9 mouse cellular contexts compared by ENCODE assay signal in the genomic region with DNA sequence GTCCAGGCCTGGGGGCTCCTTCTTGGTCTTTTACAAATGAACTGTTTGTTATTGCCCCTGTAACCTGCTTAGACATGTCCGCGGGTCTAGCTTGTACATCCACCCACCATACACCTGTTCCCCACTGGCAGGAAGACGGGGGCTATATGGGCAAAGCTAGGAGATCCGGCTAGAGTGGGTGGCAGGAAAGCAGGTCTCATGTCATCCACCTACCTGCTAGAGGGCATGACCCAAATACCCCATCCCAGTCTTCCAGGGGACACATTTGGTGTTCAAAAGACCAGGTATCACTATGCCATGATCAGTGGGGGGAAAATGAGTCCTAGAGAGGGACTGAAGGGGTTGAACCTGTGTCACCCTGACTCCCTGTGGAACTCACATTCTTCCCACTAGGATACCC. TPM values are rescaled to one million over a fixed set of nuclear protein-coding genes. Genes with fewer than 3 reads are reported as not detected.
DNase-seq lines count a peak whose midpoint lies in the region; ATAC-seq and TF ChIP-seq lines count a peak whose summit lies in the region.
"Had no signal": no experiment of that assay in that cellular context is flagged by ENCODE, and none has a peak within 500 bp of the region (broad histone marks: within the 10 kb centered on the region; RNA-seq: fewer than 3 reads in every experiment).

No protein-coding gene starts in this region.

- no peak for DNase-seq in intestine, embryonic 14.5 days (ENCODE audit: low spot score)
- no peak for DNase-seq in MEL (ENCODE audit: low read depth, low spot score)
- DNase-seq in frontal cortex, postnatal 25 days (ENCODE audit: low spot score in 2 of 2), result no peak
- no peak for DNase-seq in lung, postnatal 14 days

- ATAC-seq in intestine, embryonic 14.5 days (replicated peaks; ENCODE audit: low FRiP score, low TSS enrichment, low read depth), result no peak
- no peak for ATAC-seq in intestine, postnatal 0 days
- ATAC-seq in heart, embryonic 13.5 days (ENCODE audit: extremely low read depth, insufficient number of reproducible peaks, low FRiP score, low TSS enrichment), result no peak
- ATAC-seq in monocyte, adult 5-6 weeks (replicated peaks; ENCODE audit: insufficient number of reproducible peaks, low FRiP score, low TSS enrichment, poor library complexity, severe bottlenecking), result no peak

- H3K27ac ChIP-seq in intestine, embryonic 14.5 days (ENCODE audit: low read depth), result peak overlapping the region; percentile 95; the same call in 1 of the 2 replicates
- H3K27ac ChIP-seq in intestine, postnatal 0 days (ENCODE audit: low read depth, low read length), result no peak overlapping the region
- peak overlapping the region; percentile 88 for H3K27ac ChIP-seq in MEL (ENCODE audit: control insufficient read depth, low read depth, low read length)
- H3K27ac ChIP-seq in heart, embryonic 13.5 days (replicated peaks), result peak overlapping the region; percentile 100
- peak overlapping the region; percentile 41 for H3K27ac ChIP-seq in macrophage

- no peak for TF ChIP-seq RAD21 in MEL (IDR thresholded peaks at IDR 0.05; ENCODE audit: low read depth, low read length)

- no peaks in the 10 kb centered on the region for H3K9me3 ChIP-seq in intestine, embryonic 14.5 days (ENCODE audit: control insufficient read depth, low read length)
- H3K9me3 ChIP-seq in intestine, postnatal 0 days (ENCODE audit: control insufficient read depth), result no peaks in the 10 kb centered on the region
- H3K9me3 ChIP-seq in MEL (replicated peaks; ENCODE audit: insufficient read depth, low read length), result no peaks in the 10 kb centered on the region
- no peaks in the 10 kb centered on the region for H3K9me3 ChIP-seq in heart, embryonic 13.5 days

- no peaks in the 10 kb centered on the region for H3K27me3 ChIP-seq in intestine, embryonic 14.5 days (replicated peaks; ENCODE audit: control insufficient read depth, insufficient read depth, low read length)
- H3K27me3 ChIP-seq in intestine, postnatal 0 days (replicated peaks; ENCODE audit: control insufficient read depth, insufficient read depth, low read length), result no peaks in the 10 kb centered on the region
- no peaks in the 10 kb centered on the region for H3K27me3 ChIP-seq in MEL (ENCODE audit: control insufficient read depth in 1 of 2, insufficient read depth in 2 of 2, low read length in 2 of 2)
- no peaks in the 10 kb centered on the region for H3K27me3 ChIP-seq in heart, embryonic 13.5 days (replicated peaks)

- TF ChIP-seq EP300 in MEL (IDR thresholded peaks at IDR 0.05; ENCODE audit: low read depth in 1 of 2, low read length in 2 of 2), result no peak

- WGBS in intestine, embryonic 14.5 days, result 90% methylated on average over 4 of the region's 4 CpGs
- WGBS in intestine, postnatal 0 days, result 83% methylated on average over 4 of the region's 4 CpGs
- WGBS in heart, embryonic 13.5 days, result 88% methylated on average over 4 of the region's 4 CpGs
- WGBS in macrophage (ENCODE audit: missing documents), result 91% methylated on average over 4 of the region's 4 CpGs

- no peak for TF ChIP-seq POLR2A in MEL (IDR thresholded peaks at IDR 0.05; ENCODE audit: control insufficient read depth in 1 of 2, insufficient read depth in 1 of 2, low read depth in 1 of 2, low read length in 2 of 2, poor library complexity in 1 of 2)

- H3K79me2 ChIP-seq in MEL (ENCODE audit: control insufficient read depth, insufficient read depth, low read length, poor library complexity) (peaks cover 22% of the 10 kb centered on the region), macrophage (ENCODE audit: inconsistent target) (peaks cover 61% of the 10 kb centered on the region)

- TF ChIP-seq CTCF in intestine, postnatal 0 days (IDR thresholded peaks at IDR 0.05; ENCODE audit: low read depth), result no peak; the same call in 1 of the 2 replicates
- TF ChIP-seq CTCF in MEL (IDR thresholded peaks at IDR 0.05 in 2 of 3, conservative IDR thresholded peaks at IDR 0.05 in 1 of 3; ENCODE audit: control insufficient read depth in 1 of 3, insufficient read depth in 1 of 3, low read depth in 2 of 3, low read length in 3 of 3, poor library complexity in 1 of 3, severe bottlenecking in 1 of 3), result no peak

- H3K9ac ChIP-seq in intestine, embryonic 14.5 days (ENCODE audit: low read length), result peak overlapping the region; percentile 71
- no peak overlapping the region for H3K9ac ChIP-seq in intestine, postnatal 0 days (ENCODE audit: low read depth, low read length)
- peak overlapping the region; percentile 71 for H3K9ac ChIP-seq in MEL (ENCODE audit: control insufficient read depth, low read depth, low read length, poor library complexity, severe bottlenecking)
- H3K9ac ChIP-seq in heart, embryonic 13.5 days, result peak overlapping the region; percentile 91

- peaks cover 30% of the 10 kb centered on the region for H3K4me1 ChIP-seq in intestine, embryonic 14.5 days (replicated peaks; ENCODE audit: control insufficient read depth, insufficient read depth, low read length)
- H3K4me1 ChIP-seq in intestine, postnatal 0 days (replicated peaks; ENCODE audit: control insufficient read depth, insufficient read depth, low read length), result peaks cover 39% of the 10 kb centered on the region
- H3K4me1 ChIP-seq in MEL (ENCODE audit: control insufficient read depth in 1 of 2, insufficient read depth in 2 of 2, low read length in 2 of 2), result peaks cover 36 to 61% of the 10 kb centered on the region in 2 experiments
- H3K4me1 ChIP-seq in heart, embryonic 13.5 days, result peaks cover 79% of the 10 kb centered on the region

- H3K36me3 ChIP-seq in intestine, embryonic 14.5 days (ENCODE audit: control insufficient read depth, insufficient read depth, low read length), result peaks cover 15% of the 10 kb centered on the region
- peaks cover 9% of the 10 kb centered on the region for H3K36me3 ChIP-seq in intestine, postnatal 0 days (ENCODE audit: control insufficient read depth, insufficient read depth)
- H3K36me3 ChIP-seq in MEL (ENCODE audit: control insufficient read depth in 1 of 2, insufficient read depth in 2 of 2, low read length in 2 of 2) (peaks cover 0 to 56% of the 10 kb centered on the region in 2 experiments; a peak in 2 of 4 replicates), macrophage (ENCODE audit: inconsistent target) (no peaks in the 10 kb centered on the region)
- H3K36me3 ChIP-seq in heart, embryonic 13.5 days, result peaks cover 26% of the 10 kb centered on the region

- no peak overlapping the region for H3K4me3 ChIP-seq in intestine, embryonic 14.5 days (ENCODE audit: low read depth, low read length)
- H3K4me3 ChIP-seq in intestine, postnatal 0 days (ENCODE audit: low read depth, low read length), result no peak overlapping the region
- H3K4me3 ChIP-seq in MEL (ENCODE audit: control insufficient read depth in 1 of 2, insufficient read depth in 1 of 2, low read depth in 2 of 2, low read length in 2 of 2), result peak overlapping the region in 1 of 2 experiments; percentile 34; a peak in 2 of 4 replicates
- peak overlapping the region; percentile 69 for H3K4me3 ChIP-seq in heart, embryonic 13.5 days
- no peak overlapping the region for H3K4me3 ChIP-seq in macrophage (ENCODE audit: inconsistent target)

- peak overlapping the region; percentile 60 for H3K4me2 ChIP-seq in intestine, embryonic 14.5 days (ENCODE audit: low read length)
- no peak overlapping the region; the same call in 1 of the 2 replicates for H3K4me2 ChIP-seq in intestine, postnatal 0 days (replicated peaks; ENCODE audit: low read depth)
- H3K4me2 ChIP-seq in heart, embryonic 13.5 days, result peak overlapping the region; percentile 92

RNA-seq across cellular contexts. Expression of gene Cic, which starts 9.9 kb away (rescaled TPM):
- polyA plus RNA-seq in intestine, embryonic 14.5 days (2014; fragmentation: Nextera tagmentation; extraction: Ambion mirVana), result 38.0 and 38.5 TPM in 2 replicates
- polyA plus RNA-seq in intestine, postnatal 0 days (2015; fragmentation: Nextera tagmentation; extraction: Ambion mirVana), result 17.2 and 21.7 TPM in 2 replicates
- total RNA-seq in MEL (2012; rRNA removed), result 56.6 and 57.2 TPM in 2 replicates
- polyA plus RNA-seq in MEL (2012; ENCODE audit: insufficient read depth in 1 of 2, insufficient read length in 2 of 2, low read depth in 1 of 2, low replicate concordance in 2 of 2, missing spikeins in 1 of 2) (100 to 1,000 TPM; 157 TPM), macrophage (2018) (88.9 to 139 TPM (median 118 TPM) in 3 replicates)
- 22.9 and 23.4 TPM in 2 replicates for polyA plus RNA-seq in heart, embryonic 13.5 days (2015; fragmentation: Nextera tagmentation; extraction: Ambion mirVana)
- total RNA-seq in macrophage (2018; cell fraction: chromatin; rRNA removed), result 100 to 1,000 TPM in 24 of 26 experiments, 10 to 100 TPM in 2; 63.5 to 495 (median 311) TPM
- 100 to 1,000 TPM; 146 to 312 (median 230) TPM for total RNA-seq in macrophage (2018; cell fraction: cytosol; rRNA removed)
- 100 to 1,000 TPM; 124 to 500 (median 278) TPM for total RNA-seq in macrophage (2018; cell fraction: nucleus; rRNA removed)
- 55.5 to 68.5 TPM (median 65.9 TPM) in 3 replicates for total RNA-seq in monocyte, adult 5-6 weeks (2017)

RNA-seq across cellular contexts. Expression of gene Pafah1b3, which starts 20.4 kb away (rescaled TPM):
- polyA plus RNA-seq in intestine, embryonic 14.5 days (2014; fragmentation: Nextera tagmentation; extraction: Ambion mirVana), result 198 and 203 TPM in 2 replicates
- polyA plus RNA-seq in intestine, postnatal 0 days (2015; fragmentation: Nextera tagmentation; extraction: Ambion mirVana), result 87.6 and 91.9 TPM in 2 replicates
- 85.1 and 85.6 TPM in 2 replicates for total RNA-seq in MEL (2012; rRNA removed)
- polyA plus RNA-seq in MEL (2012; ENCODE audit: insufficient read depth in 1 of 2, insufficient read length in 2 of 2, low read depth in 1 of 2, low replicate concordance in 2 of 2, missing spikeins in 1 of 2) (100 to 1,000 TPM; 110 to 180 TPM), macrophage (2018) (7.4 to 20.7 TPM (median 14.3 TPM) in 3 replicates)
- polyA plus RNA-seq in heart, embryonic 13.5 days (2015; fragmentation: Nextera tagmentation; extraction: Ambion mirVana), result 145 and 154 TPM in 2 replicates
- total RNA-seq in macrophage (2018; cell fraction: chromatin; rRNA removed), result 10 to 100 TPM in 2 of 26 experiments, 1 to 10 TPM in 19, not detected in 5; 1.0 to 11.2 (median 4.6) TPM
- 10 to 100 TPM in 13 of 26 experiments, 1 to 10 TPM in 13; 5.4 to 18.3 (median 9.4) TPM for total RNA-seq in macrophage (2018; cell fraction: cytosol; rRNA removed)
- total RNA-seq in macrophage (2018; cell fraction: nucleus; rRNA removed), result 1 to 10 TPM in 25 of 26 experiments, not detected in 1; 1.3 to 9.4 (median 3.4) TPM
- total RNA-seq in monocyte, adult 5-6 weeks (2017), result 8.0 to 20.6 TPM (median 20.3 TPM) in 3 replicates

RNA-seq across cellular contexts. Expression of gene Prr19, which starts 23.8 kb away (rescaled TPM):
- 0.62 and 0.71 TPM in 2 replicates for polyA plus RNA-seq in intestine, embryonic 14.5 days (2014; fragmentation: Nextera tagmentation; extraction: Ambion mirVana)
- 0.12 TPM in 1 of 2 replicates, not detected in the other for polyA plus RNA-seq in intestine, postnatal 0 days (2015; fragmentation: Nextera tagmentation; extraction: Ambion mirVana)
- not detected in 2 replicates for total RNA-seq in MEL (2012; rRNA removed)
- polyA plus RNA-seq in MEL (2012; ENCODE audit: insufficient read depth in 1 of 2, insufficient read length in 2 of 2, low read depth in 1 of 2, low replicate concordance in 2 of 2, missing spikeins in 1 of 2), result under 1 TPM in 1 of 2 experiments, not detected in 1; 0.11 TPM
- polyA plus RNA-seq in heart, embryonic 13.5 days (2015; fragmentation: Nextera tagmentation; extraction: Ambion mirVana), result 0.23 and 0.39 TPM in 2 replicates
- total RNA-seq in macrophage (2018; cell fraction: chromatin; rRNA removed), result not detected
- total RNA-seq in macrophage (2018; cell fraction: cytosol; rRNA removed), result not detected
- not detected for total RNA-seq in macrophage (2018; cell fraction: nucleus; rRNA removed)
- not detected in 3 replicates for polyA plus RNA-seq in macrophage (2018)
- total RNA-seq in monocyte, adult 5-6 weeks (2017), result not detected in 3 replicates
- total RNA-seq: granulocyte monocyte progenitor cell, adult 5-6 weeks had no signal

RNA-seq across cellular contexts. Expression of gene Erf, which starts 26.8 kb away (rescaled TPM):
- polyA plus RNA-seq in intestine, embryonic 14.5 days (2014; fragmentation: Nextera tagmentation; extraction: Ambion mirVana), result 19.9 and 22.0 TPM in 2 replicates
- polyA plus RNA-seq in intestine, postnatal 0 days (2015; fragmentation: Nextera tagmentation; extraction: Ambion mirVana), result 7.8 and 8.4 TPM in 2 replicates
- total RNA-seq in MEL (2012; rRNA removed), result 18.4 and 24.6 TPM in 2 replicates
- polyA plus RNA-seq in MEL (2012; ENCODE audit: insufficient read depth in 1 of 2, insufficient read length in 2 of 2, low read depth in 1 of 2, low replicate concordance in 2 of 2, missing spikeins in 1 of 2), result 10 to 100 TPM in 1 of 2 experiments, not detected in 1; 33.2 TPM
- 11.2 and 14.3 TPM in 2 replicates for polyA plus RNA-seq in heart, embryonic 13.5 days (2015; fragmentation: Nextera tagmentation; extraction: Ambion mirVana)
- total RNA-seq in macrophage (2018; cell fraction: chromatin; rRNA removed), result 10 to 100 TPM in 15 of 26 experiments, 1 to 10 TPM in 11; 7.1 to 19.7 (median 10.7) TPM
- 10 to 100 TPM in 24 of 26 experiments, 1 to 10 TPM in 2; 8.5 to 19.3 (median 12.5) TPM for total RNA-seq in macrophage (2018; cell fraction: cytosol; rRNA removed)
- total RNA-seq in macrophage (2018; cell fraction: nucleus; rRNA removed), result 10 to 100 TPM in 19 of 26 experiments, 1 to 10 TPM in 7; 6.8 to 20.6 (median 13.6) TPM
- polyA plus RNA-seq in macrophage (2018), result 11.9 to 14.5 TPM (median 14.2 TPM) in 3 replicates
- 3.7 to 8.1 TPM (median 7.3 TPM) in 3 replicates for total RNA-seq in monocyte, adult 5-6 weeks (2017)

RNA-seq across cellular contexts. Expression of gene Tmem145, which starts 28.5 kb away (rescaled TPM):
- 1.5 and 1.6 TPM in 2 replicates for polyA plus RNA-seq in intestine, embryonic 14.5 days (2014; fragmentation: Nextera tagmentation; extraction: Ambion mirVana)
- 0.69 and 0.92 TPM in 2 replicates for polyA plus RNA-seq in intestine, postnatal 0 days (2015; fragmentation: Nextera tagmentation; extraction: Ambion mirVana)
- not detected in 2 replicates for total RNA-seq in MEL (2012; rRNA removed)
- polyA plus RNA-seq in MEL (2012; ENCODE audit: insufficient read depth in 1 of 2, insufficient read length in 2 of 2, low read depth in 1 of 2, low replicate concordance in 2 of 2, missing spikeins in 1 of 2), result not detected
- 0.11 and 0.34 TPM in 2 replicates for polyA plus RNA-seq in heart, embryonic 13.5 days (2015; fragmentation: Nextera tagmentation; extraction: Ambion mirVana)
- not detected for total RNA-seq in macrophage (2018; cell fraction: chromatin; rRNA removed)
- not detected for total RNA-seq in macrophage (2018; cell fraction: cytosol; rRNA removed)
- total RNA-seq in macrophage (2018; cell fraction: nucleus; rRNA removed), result not detected
- not detected in 3 replicates for polyA plus RNA-seq in macrophage (2018)
- not detected in 3 replicates for total RNA-seq in monocyte, adult 5-6 weeks (2017)
- total RNA-seq: granulocyte monocyte progenitor cell, adult 5-6 weeks had no signal
